Mouse (Mus musculus): ENCODE data around the gene Gm21828.
"Not testable (repeated sequence)": the region's sequence is repeated elsewhere in the genome, so short reads cannot be mapped to it uniquely, and the experiment has no call there.

Gm21828 gene

DNA sequence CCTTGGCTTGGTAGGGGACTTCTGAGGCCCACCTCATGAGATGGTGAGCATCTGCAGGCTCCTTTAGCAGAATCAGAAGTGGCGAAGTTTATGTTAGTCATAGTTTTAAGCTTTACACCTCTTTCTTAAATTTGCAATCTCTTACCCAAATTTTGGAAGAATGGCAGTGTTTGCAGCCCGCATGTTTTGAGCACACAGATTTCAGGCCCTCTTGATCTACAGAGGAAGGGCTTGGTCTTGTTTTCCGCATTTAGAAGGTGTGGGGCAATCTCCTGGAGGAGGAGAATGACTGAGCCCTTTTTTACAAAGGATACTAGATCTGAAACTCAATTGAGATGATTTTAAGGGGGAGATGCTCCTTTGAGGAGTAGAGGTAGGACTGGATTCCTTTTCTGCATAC, at the start of gene Gm21828:
Gene Gm21828, minus strand, starts transcription at position 101 of the 400 bp plus-strand sequence.
- not testable (repeated sequence) for DNase-seq

- DNase-seq, result not testable (repeated sequence)
Measured at GRCm38 (mm10) chrY:13252091-13252490, 28.4 kb upstream of the Gm21828 start, which contains the start of the genes Gm21440 and Gm21454. Gm21440 (plus strand) TSS chrY:13252391. Gm21454 (plus strand) TSS chrY:13252442.

Data from kidney, postnatal 4 days (tissue).